Mouse (Mus musculus): ENCODE results near the gene Mtrf1l.

The Mtrf1l gene

GRCm38 (mm10) chr10:5823740-5824491 lies at the start of gene Mtrf1l:
Gene Mtrf1l, minus strand, starts transcription at chr10:5823910.
- peak; percentile 95 for DNase-seq (ENCODE audit: low read depth, low spot score)

GRCm38 (mm10) chr10:5871081-5871480 lies 47.4 kb upstream of the Mtrf1l start:
- DNase-seq (ENCODE audit: low read depth, low spot score): no peak

GRCm38 (mm10) chr10:5867981-5868552 lies 44.4 kb upstream of the Mtrf1l start:
- DNase-seq (ENCODE audit: low read depth, low spot score): no peak

- DNase-seq (ENCODE audit: low read depth, low spot score): no peak
Observed at GRCm38 (mm10) chr10:5865996-5866395, 42.3 kb upstream of the Mtrf1l start.

GRCm38 (mm10) chr10:5862669-5863068 lies 39.0 kb upstream of the Mtrf1l start:
- DNase-seq (ENCODE audit: low read depth, low spot score): no peak

- DNase-seq (ENCODE audit: low read depth, low spot score): no peak
Observed at GRCm38 (mm10) chr10:5860849-5861248, 37.1 kb upstream of the Mtrf1l start.

GRCm38 (mm10) chr10:5859729-5860128 lies 36.0 kb upstream of the Mtrf1l start:
- DNase-seq (ENCODE audit: low read depth, low spot score): no peak

- no peak for DNase-seq (ENCODE audit: low read depth, low spot score)
Observed at GRCm38 (mm10) chr10:5857996-5858549, 34.4 kb upstream of the Mtrf1l start.

- no peak for DNase-seq (ENCODE audit: low read depth, low spot score)
Observed at GRCm38 (mm10) chr10:5853290-5853868, 29.7 kb upstream of the Mtrf1l start.

GRCm38 (mm10) chr10:5846939-5847338 lies 23.2 kb upstream of the Mtrf1l start:
- DNase-seq (ENCODE audit: low read depth, low spot score): no peak

- DNase-seq (ENCODE audit: low read depth, low spot score): peak; percentile 55
Observed at GRCm38 (mm10) chr10:5841369-5841768, 17.7 kb upstream of the Mtrf1l start.

- DNase-seq (ENCODE audit: low read depth, low spot score): no peak
Observed at GRCm38 (mm10) chr10:5826336-5827025, 2.8 kb upstream of the Mtrf1l start.

GRCm38 (mm10) chr10:5824779-5825178 lies 1.1 kb upstream of the Mtrf1l start:
- no peak for DNase-seq (ENCODE audit: low read depth, low spot score)

- no peak for DNase-seq (ENCODE audit: low read depth, low spot score)
Observed at GRCm38 (mm10) chr10:5823291-5823739, 395 bp downstream of the Mtrf1l start.

GRCm38 (mm10) chr10:5818772-5819171 lies 4.9 kb downstream of the Mtrf1l start:
- no peak for DNase-seq (ENCODE audit: low read depth, low spot score)

- DNase-seq (ENCODE audit: low read depth, low spot score): no peak
Observed at GRCm38 (mm10) chr10:5815968-5816367, 7.7 kb downstream of the Mtrf1l start.

- no peak for DNase-seq (ENCODE audit: low read depth, low spot score)
Observed at GRCm38 (mm10) chr10:5813724-5814123, 10.0 kb downstream of the Mtrf1l start.

GRCm38 (mm10) chr10:5807683-5808082 lies 16.0 kb downstream of the Mtrf1l start:
- no peak for DNase-seq (ENCODE audit: low read depth, low spot score)

GRCm38 (mm10) chr10:5806996-5807395 lies 16.7 kb downstream of the Mtrf1l start:
- DNase-seq (ENCODE audit: low read depth, low spot score): no peak

GRCm38 (mm10) chr10:5806416-5806815 lies 17.3 kb downstream of the Mtrf1l start:
- no peak for DNase-seq (ENCODE audit: low read depth, low spot score)

GRCm38 (mm10) chr10:5805731-5806307 lies 17.9 kb downstream of the Mtrf1l start:
- peak; percentile 93 for DNase-seq (ENCODE audit: low read depth, low spot score)

Data from WW6 (cell line).